Mouse (Mus musculus) adrenal gland, postnatal 25 days (tissue): ENCODE measurements around the gene Tbx6. TPM values are rescaled to one million over a fixed set of nuclear protein-coding genes. Genes with fewer than 3 reads are reported as not detected.

ENCODE experiments used
- DNase-seq: peaks from one replicate; pipeline ENCODE4 v3.0.0; 2021; ENCODE audit warnings: mixed read lengths
- total RNA-seq: library from RNA; stranded (reverse); gene quantifications from 2 replicates; pipeline ENCODE4 v1.2.3, GENCODE M21; 2021

Tbx6 gene
- total RNA-seq, 1 experiment from 2014 or later: 0.67 TPM

- DNase-seq: no peak
Measured at GRCm38 (mm10) chr7:126794271-126794605, 13.0 kb downstream of the Tbx6 start.

- DNase-seq: no peak
Measured at GRCm38 (mm10) chr7:126795387-126796317, 14.4 kb downstream of the Tbx6 start.

DNA sequence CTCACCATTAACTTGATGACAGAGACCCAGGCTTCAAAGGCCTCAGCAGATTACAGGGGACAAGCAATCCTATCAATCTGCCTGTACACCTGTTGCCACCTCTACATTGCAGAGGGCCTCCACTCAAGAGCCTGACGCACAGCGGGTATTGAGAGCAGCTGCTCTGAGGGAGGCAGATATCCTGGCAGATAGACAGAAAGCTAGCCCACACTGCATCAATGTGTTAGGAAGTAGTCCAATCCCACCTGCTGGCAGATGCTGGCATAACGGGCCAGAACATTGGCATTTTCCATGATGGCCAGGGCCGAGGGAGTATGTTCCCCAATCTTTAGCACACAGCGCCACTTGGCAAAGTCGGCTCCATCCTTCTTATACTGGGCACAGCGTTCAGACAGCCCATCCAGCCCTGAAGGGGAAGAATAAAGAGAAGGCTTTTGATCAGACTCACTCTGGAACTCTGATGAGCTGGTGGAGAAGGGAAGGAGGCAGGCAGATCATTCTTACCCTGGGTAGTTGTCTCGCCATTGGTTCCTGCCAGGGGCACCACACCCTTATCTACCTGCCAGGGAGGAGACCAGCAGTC is 15.2 kb downstream of the Tbx6 start:
- DNase-seq: no peak

DNA sequence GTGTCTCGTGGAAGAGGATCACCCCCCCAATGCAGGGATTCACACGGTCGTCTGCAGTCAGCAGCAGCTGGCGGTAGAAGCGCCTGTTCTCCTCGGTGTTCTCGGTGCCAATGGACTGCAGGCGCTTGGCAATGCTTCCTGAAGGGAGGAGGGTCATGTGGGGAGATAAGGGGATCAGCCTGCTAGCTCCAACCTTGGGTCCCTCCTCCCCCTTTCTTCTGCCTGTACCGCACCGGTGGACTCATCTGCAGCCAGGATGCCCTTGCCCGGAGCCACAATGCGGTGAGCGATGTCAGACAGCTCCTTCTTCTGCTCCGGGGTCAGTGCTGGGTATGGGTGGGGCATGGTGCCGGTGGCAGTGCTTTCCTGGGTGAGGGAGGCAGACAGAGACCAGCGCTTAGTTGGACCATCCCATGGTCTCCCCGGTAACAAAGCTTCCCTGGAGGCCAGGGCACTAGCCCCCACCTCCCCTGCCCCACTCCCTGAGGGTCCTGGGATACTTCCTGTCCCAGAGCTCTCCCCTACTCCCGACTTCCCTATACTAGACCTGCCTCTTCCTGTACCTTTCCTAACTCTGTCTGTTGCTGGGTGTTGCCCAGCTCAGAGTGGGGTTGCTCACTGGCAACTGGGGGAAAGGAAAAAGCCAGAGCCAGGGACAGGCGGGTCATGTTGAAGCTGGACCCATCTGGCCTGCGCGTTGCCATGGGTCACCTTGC is 16.3 kb downstream of the Tbx6 start, which contains the start of gene Fam57b:
Gene Fam57b, plus strand, starts transcription at position 258 of the 716 bp plus-strand sequence.
- DNase-seq: peak; percentile 50

DNA sequence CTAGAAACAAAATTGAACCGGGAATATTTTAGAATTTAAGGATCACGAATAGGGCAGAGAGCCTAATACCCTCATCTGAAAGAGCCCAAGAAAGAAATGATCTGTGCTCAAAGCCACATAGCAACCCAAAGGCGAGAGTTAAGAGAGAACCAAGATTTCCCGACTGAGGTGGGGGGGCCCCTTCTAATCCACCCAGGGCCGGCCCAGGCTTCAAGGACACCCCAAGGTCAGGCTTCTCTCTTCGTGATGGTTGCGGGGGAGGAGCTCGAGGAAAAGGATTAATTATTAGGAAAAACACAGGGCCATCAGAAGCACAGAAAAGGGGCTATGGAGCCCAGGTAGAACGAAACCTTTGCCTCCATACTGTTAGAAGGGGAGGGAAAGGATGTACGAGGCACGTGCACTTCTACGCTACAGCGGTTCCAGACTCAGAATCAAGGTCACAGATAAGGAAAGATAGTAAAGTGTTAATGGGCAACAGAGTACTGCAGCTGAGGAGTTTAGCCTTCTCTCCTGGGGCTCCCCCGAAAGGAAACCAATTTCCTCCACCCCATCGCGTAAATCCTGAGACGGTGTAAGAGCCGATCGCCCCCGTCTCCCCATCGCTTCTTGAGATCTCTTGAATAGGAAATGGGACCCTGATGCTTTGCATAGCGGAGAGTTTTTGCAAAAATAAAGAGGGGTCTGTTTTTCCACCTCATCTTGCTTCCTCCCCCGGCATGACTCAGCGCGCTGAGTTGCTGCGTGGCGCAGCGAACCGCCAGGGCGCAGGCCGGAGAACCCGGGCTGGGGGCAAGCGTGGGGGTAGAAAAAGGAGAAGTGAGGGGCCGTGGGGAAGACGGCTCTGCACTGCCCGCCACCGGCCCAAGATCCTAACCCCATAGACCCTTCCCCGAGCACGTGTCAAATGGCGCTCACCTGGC is 17.1 kb downstream of the Tbx6 start:
- DNase-seq: peak; percentile 58

GRCm38 (mm10) chr7:126799050-126799467 is 17.8 kb downstream of the Tbx6 start:
- peak; percentile 96 for DNase-seq

GRCm38 (mm10) chr7:126799468-126800268 is 18.4 kb downstream of the Tbx6 start:
- DNase-seq: peak; percentile 52

- no peak for DNase-seq
Measured at GRCm38 (mm10) chr7:126800269-126801056, 19.2 kb downstream of the Tbx6 start.

GRCm38 (mm10) chr7:126801057-126801422 is 19.8 kb downstream of the Tbx6 start:
- no peak for DNase-seq

DNA sequence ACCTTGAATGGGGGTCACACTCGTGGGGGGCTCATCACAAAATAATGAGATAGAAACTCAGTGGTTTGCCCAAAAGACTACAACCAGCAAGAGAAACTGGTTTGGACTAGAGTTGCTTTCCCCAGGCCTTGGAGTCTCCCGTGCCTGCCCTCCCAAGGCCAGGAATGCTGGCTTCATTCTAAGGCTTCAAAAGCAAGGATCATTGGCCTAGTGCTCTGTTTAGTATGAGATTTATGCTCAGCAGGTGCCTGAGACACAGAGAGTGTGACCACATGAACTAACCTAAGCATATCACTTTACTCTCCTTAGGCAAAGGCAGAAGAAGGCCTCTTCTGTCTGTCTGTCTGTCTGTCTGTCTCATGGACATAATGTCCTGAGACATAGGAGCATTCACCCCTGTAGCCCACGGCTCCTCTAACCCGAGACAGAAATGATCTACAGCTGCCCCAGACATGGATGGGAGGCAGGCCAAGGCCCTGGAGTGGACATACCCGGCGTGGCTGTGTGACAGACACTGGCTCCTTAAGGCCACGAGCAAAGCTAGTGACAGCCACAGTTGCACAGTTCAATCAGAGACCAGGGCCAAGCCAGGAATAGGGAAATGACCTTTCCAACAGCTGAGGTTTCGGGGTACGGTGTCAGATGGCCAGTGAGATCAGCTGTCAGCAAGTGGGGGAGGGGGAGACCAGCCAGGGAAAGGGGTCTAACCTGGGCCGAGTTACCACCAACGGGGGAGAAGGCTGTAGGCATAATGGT is 21.0 kb downstream of the Tbx6 start:
- peak; percentile 45 for DNase-seq

GRCm38 (mm10) chr7:126803181-126803580 is 21.9 kb downstream of the Tbx6 start:
- no peak for DNase-seq

GRCm38 (mm10) chr7:126803751-126804150 is 22.5 kb downstream of the Tbx6 start:
- no peak for DNase-seq

DNA sequence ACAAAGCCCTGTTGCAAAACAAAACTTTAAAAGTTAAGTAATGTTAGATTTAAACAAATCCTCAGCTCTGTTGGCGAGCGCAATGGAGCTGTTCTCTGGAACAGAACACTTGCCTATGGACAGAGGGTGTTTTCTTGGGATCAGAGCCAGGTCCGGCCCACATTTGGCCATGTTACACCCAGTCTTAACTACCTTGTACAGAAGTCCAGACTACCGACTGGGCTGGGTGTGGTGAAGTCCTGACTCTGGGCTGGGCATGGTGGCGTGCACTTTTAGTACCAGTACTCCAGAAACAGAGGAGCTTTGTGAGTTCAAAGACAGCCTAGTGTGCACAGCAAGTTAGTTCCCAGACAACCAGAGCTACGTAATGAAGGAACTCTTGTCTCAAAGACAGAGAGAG is 25.7 kb downstream of the Tbx6 start:
- DNase-seq: no peak

- DNase-seq: peak; percentile 41
Measured at GRCm38 (mm10) chr7:126807405-126807804, 26.1 kb downstream of the Tbx6 start.

DNA sequence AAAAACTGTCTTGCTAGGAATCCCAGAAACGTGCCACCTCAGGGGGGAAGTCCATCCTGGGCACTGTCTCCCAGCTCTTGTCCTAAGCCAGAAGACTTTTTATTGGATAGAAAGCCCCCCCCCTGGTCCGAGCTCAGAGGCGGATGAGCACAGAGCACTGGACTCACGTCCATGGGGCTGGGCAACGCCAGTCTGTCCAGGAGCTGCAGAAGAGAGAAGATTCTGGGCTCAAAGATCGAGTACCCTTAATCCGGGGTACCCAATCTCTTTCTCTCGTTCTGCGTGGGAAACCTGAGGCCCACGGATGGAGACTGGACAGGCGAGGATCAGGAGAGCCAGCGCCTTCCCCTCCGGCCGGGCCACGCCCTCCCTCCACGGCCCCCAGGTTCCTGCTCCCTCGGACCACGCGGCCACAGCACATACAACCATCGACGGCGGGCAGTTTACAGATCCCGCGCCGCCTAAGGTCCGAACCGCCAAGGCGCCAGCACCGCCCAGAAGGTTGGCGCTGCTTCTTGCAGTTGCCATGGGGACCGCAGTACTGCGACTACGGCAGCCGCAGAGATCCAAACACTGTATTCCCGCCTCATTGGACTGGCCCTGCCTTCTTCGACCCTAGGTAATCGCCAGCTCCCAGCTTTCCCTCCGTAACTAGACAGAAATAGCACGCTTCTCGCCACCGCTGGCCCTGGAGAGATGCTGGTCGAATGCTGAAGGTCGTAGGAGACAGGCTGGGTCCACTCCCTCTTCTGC is 27.6 kb downstream of the Tbx6 start:
- peak; percentile 86 for DNase-seq

- no peak for DNase-seq
Measured at GRCm38 (mm10) chr7:126809723-126810369, 28.6 kb downstream of the Tbx6 start.

DNA sequence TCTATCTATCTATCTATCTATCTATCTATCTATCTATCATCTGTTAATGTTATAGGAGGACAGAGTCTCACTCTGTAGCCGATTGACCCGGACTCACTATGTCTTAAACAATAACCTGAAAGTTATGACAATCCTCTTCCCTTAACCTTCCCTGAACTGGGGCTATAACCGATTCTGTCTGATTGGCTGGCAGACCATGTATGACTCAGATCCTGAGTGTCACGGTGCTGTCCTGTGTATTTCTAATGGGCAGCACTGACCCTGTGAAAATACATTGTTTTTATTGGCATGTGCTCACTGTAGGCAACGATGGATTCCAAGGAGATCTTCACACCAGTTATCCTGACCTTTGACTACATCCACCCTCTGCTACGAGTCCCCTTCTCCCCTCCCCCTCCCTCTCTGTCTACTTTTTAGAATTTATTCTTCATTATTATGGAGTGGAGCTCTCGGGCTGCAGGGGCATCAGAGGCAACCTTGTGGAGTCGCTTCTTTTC is 34.5 kb downstream of the Tbx6 start:
- DNase-seq: no peak

GRCm38 (mm10) chr7:126816494-126816893 is 35.2 kb downstream of the Tbx6 start:
- no peak for DNase-seq
